Mouse (Mus musculus) intestine, embryonic 14.5 days (tissue): ENCODE results near the gene Tns3. TPM values are rescaled to one million over a fixed set of nuclear protein-coding genes. Genes with fewer than 3 reads are reported as not detected.

Source experiments
- ATAC-seq: fragments of 200-750 bp; cut with Nextera tagmentation; replicated peaks from 2 replicates; pipeline ENCODE4 v1.8.0; 2017; ENCODE audit warnings: low read depth, moderate number of reproducible peaks, moderate TSS enrichment, moderate library complexity; ENCODE audit not compliant: low FRiP score, low TSS enrichment
- DNase-seq: peaks from one replicate; pipeline ENCODE4 v3.0.0-alpha.2; 2018; ENCODE audit warnings: low spot score
- H3K27ac ChIP-seq: fragments of 300-500 bp; sonication (generic); 2 replicates; pipeline ENCODE4 v1.5.1; 2014; ENCODE audit warnings: low read depth, mild to moderate bottlenecking, control low read depth
- H3K27me3 ChIP-seq: fragments of 300-500 bp; sonication (generic); replicated peaks from 2 replicates; pipeline ENCODE4 v1.6.1; 2014; ENCODE audit warnings: low read length, control low read depth; ENCODE audit not compliant: control insufficient read depth, insufficient read depth
- H3K36me3 ChIP-seq: fragments of 300-500 bp; sonication (generic); 2 replicates; pipeline ENCODE4 v1.6.1; 2014; ENCODE audit warnings: low read length, control low read depth; ENCODE audit not compliant: control insufficient read depth, insufficient read depth
- H3K4me1 ChIP-seq: fragments of 300-500 bp; sonication (generic); replicated peaks from 2 replicates; pipeline ENCODE4 v1.6.1; 2014; ENCODE audit warnings: low read length, control low read depth, mixed read lengths; ENCODE audit not compliant: control insufficient read depth, insufficient read depth
- H3K4me2 ChIP-seq: fragments of 300-500 bp; sonication (generic); 2 replicates; pipeline ENCODE4 v1.6.1; 2014; ENCODE audit warnings: low read length
- H3K4me3 ChIP-seq: fragments of 300-500 bp; sonication (generic); 2 replicates; pipeline ENCODE4 v1.5.1; 2014; ENCODE audit warnings: low read depth, low read length, control low read depth, mixed read lengths
- H3K9ac ChIP-seq: fragments of 300-500 bp; sonication (generic); 2 replicates; pipeline ENCODE4 v1.6.1; 2014; ENCODE audit warnings: mild to moderate bottlenecking, low read length
- H3K9me3 ChIP-seq: fragments of 300-500 bp; sonication (generic); 2 replicates; pipeline ENCODE4 v1.6.1; 2016; ENCODE audit warnings: low read length, control low read depth; ENCODE audit not compliant: control insufficient read depth
- WGBS: fragments of 180-500 bp; shearing (Covaris S2); extraction: QIAGEN DNeasy Blood & Tissue Kit; methylation state at CpG from one replicate; pipeline ENCODE4 v1.1.7; 2014; 5-methylcytosine and 5-hydroxymethylcytosine counted together
- polyA plus RNA-seq: library from polyadenylated mRNA; unstranded; fragments of >200 nt; fragmentation: Nextera tagmentation; extraction: Ambion mirVana; gene quantifications from 2 replicates; pipeline ENCODE4 v1.2.1, GENCODE M21; 2014

The Tns3 gene
- polyA plus RNA-seq, 1 experiment from 2014 or later: 25.7 TPM

- no peak for DNase-seq
- 72% methylated on average over 5 of the region's 5 CpGs for WGBS
- ATAC-seq: no peak
- Histone ChIP-seq H3K4me2 (no peak overlapping the region), H3K9me3 (no peaks in the 10 kb centered on the region), H3K4me1 (peaks cover 7% of the 10 kb centered on the region; the same call in 1 of the 2 replicates), H3K36me3 (no peaks in the 10 kb centered on the region), H3K9ac (no peak overlapping the region), H3K27ac (no peak overlapping the region), H3K27me3 (no peaks in the 10 kb centered on the region), H3K4me3 (no peak overlapping the region)
Measured at GRCm38 (mm10) chr11:8699777-8700176, 35.4 kb upstream of the Tns3 start.

- H3K9me3 ChIP-seq: no peaks in the 10 kb centered on the region
- no peak overlapping the region for H3K27ac ChIP-seq
- WGBS: 89% methylated on average over 3 of the region's 3 CpGs
- H3K4me2 ChIP-seq: no peak overlapping the region
- no peaks in the 10 kb centered on the region for H3K36me3 ChIP-seq
- ATAC-seq (no peak), DNase-seq (no peak)
- H3K4me3 ChIP-seq: no peak overlapping the region
- H3K9ac ChIP-seq: no peak overlapping the region
- H3K27me3 ChIP-seq: no peaks in the 10 kb centered on the region
- peaks cover 18% of the 10 kb centered on the region for H3K4me1 ChIP-seq
Measured at GRCm38 (mm10) chr11:8697670-8698069, 33.3 kb upstream of the Tns3 start.

GRCm38 (mm10) chr11:8694096-8694495 lies 29.8 kb upstream of the Tns3 start:
- DNase-seq (no peak), ATAC-seq (no peak)
- Histone ChIP-seq H3K9ac (no peak overlapping the region), H3K27me3 (no peaks in the 10 kb centered on the region), H3K27ac (peak overlapping the region; percentile 90; the same call in 1 of the 2 replicates), H3K4me2 (no peak overlapping the region), H3K9me3 (no peaks in the 10 kb centered on the region), H3K36me3 (no peaks in the 10 kb centered on the region), H3K4me1 (peaks cover 26% of the 10 kb centered on the region), H3K4me3 (no peak overlapping the region)
- 93% methylated on average over 5 of the region's 5 CpGs for WGBS

GRCm38 (mm10) chr11:8692536-8693471 lies 28.5 kb upstream of the Tns3 start:
- Histone ChIP-seq H3K36me3 (no peaks in the 10 kb centered on the region), H3K4me2 (peak overlapping the region; percentile 18), H3K27me3 (no peaks in the 10 kb centered on the region), H3K4me3 (no peak overlapping the region), H3K9ac (0 out of 2 replicates have a peak overlapping the region, but pooled peaks have one; percentile 0), H3K9me3 (no peaks in the 10 kb centered on the region), H3K4me1 (peaks cover 26% of the 10 kb centered on the region), H3K27ac (peak overlapping the region; percentile 90)
- DNase-seq (peak; percentile 74), ATAC-seq (peak; percentile 86)
- WGBS: 9% methylated on average over 16 of the region's 16 CpGs

GRCm38 (mm10) chr11:8692162-8692535 lies 27.8 kb upstream of the Tns3 start:
- H3K27ac ChIP-seq: peak overlapping the region; percentile 90
- ATAC-seq: no peak; the same call in 1 of the 2 replicates
- no peaks in the 10 kb centered on the region for H3K36me3 ChIP-seq
- WGBS: 47% methylated on average over 6 of the region's 6 CpGs
- peak overlapping the region; percentile 18; the same call in 1 of the 2 replicates for H3K4me2 ChIP-seq
- no peaks in the 10 kb centered on the region for H3K27me3 ChIP-seq
- no peaks in the 10 kb centered on the region for H3K9me3 ChIP-seq
- no peak overlapping the region for H3K9ac ChIP-seq
- H3K4me1 ChIP-seq: peaks cover 26% of the 10 kb centered on the region
- DNase-seq: no peak
- H3K4me3 ChIP-seq: no peak overlapping the region

- no peak overlapping the region for H3K9ac ChIP-seq
- H3K27me3 ChIP-seq: no peaks in the 10 kb centered on the region
- WGBS: 56% methylated on average over 4 of the region's 4 CpGs
- no peak for ATAC-seq
- no peaks in the 10 kb centered on the region for H3K36me3 ChIP-seq
- DNase-seq: no peak
- H3K27ac ChIP-seq: no peak overlapping the region
- H3K4me3 ChIP-seq: no peak overlapping the region
- no peak overlapping the region for H3K4me2 ChIP-seq
- H3K9me3 ChIP-seq: no peaks in the 10 kb centered on the region
- peaks cover 26% of the 10 kb centered on the region for H3K4me1 ChIP-seq
Measured at GRCm38 (mm10) chr11:8691605-8692004, 27.3 kb upstream of the Tns3 start.

GRCm38 (mm10) chr11:8690633-8691032 lies 26.3 kb upstream of the Tns3 start:
- WGBS: 71% methylated on average over 4 of the region's 4 CpGs
- H3K4me1 ChIP-seq: peaks cover 26% of the 10 kb centered on the region
- ATAC-seq (no peak), DNase-seq (no peak)
- no peaks in the 10 kb centered on the region for H3K9me3 ChIP-seq
- no peak overlapping the region for H3K9ac ChIP-seq
- H3K4me2 ChIP-seq: no peak overlapping the region
- H3K36me3 ChIP-seq: no peaks in the 10 kb centered on the region
- H3K27me3 ChIP-seq: no peaks in the 10 kb centered on the region
- no peak overlapping the region for H3K4me3 ChIP-seq
- 0 out of 2 replicates have a peak overlapping the region, but pooled peaks have one; percentile 30 for H3K27ac ChIP-seq

GRCm38 (mm10) chr11:8689515-8689914 lies 25.2 kb upstream of the Tns3 start:
- 77% methylated on average over 7 of the region's 7 CpGs for WGBS
- Histone ChIP-seq H3K4me3 (no peak overlapping the region), H3K4me2 (no peak overlapping the region), H3K27ac (no peak overlapping the region), H3K27me3 (no peaks in the 10 kb centered on the region), H3K9ac (no peak overlapping the region), H3K36me3 (no peaks in the 10 kb centered on the region), H3K9me3 (no peaks in the 10 kb centered on the region), H3K4me1 (peaks cover 26% of the 10 kb centered on the region)
- DNase-seq (no peak), ATAC-seq (no peak)
